Mouse (Mus musculus) retina, postnatal 7 days (tissue): ENCODE results near the gene Bmpr2.

Experiments
- DNase-seq: peaks from one replicate; pipeline ENCODE4 v3.0.0-alpha.2; 2012; ENCODE audit warnings: low read depth, low spot score

The Bmpr2 gene

GRCm38 (mm10) chr1:59897147-59897798, 134.1 kb downstream of the Bmpr2 start:
- DNase-seq, result no peak

- DNase-seq, result no peak
Measured at GRCm38 (mm10) chr1:59899679-59900078, 136.5 kb downstream of the Bmpr2 start.

DNA sequence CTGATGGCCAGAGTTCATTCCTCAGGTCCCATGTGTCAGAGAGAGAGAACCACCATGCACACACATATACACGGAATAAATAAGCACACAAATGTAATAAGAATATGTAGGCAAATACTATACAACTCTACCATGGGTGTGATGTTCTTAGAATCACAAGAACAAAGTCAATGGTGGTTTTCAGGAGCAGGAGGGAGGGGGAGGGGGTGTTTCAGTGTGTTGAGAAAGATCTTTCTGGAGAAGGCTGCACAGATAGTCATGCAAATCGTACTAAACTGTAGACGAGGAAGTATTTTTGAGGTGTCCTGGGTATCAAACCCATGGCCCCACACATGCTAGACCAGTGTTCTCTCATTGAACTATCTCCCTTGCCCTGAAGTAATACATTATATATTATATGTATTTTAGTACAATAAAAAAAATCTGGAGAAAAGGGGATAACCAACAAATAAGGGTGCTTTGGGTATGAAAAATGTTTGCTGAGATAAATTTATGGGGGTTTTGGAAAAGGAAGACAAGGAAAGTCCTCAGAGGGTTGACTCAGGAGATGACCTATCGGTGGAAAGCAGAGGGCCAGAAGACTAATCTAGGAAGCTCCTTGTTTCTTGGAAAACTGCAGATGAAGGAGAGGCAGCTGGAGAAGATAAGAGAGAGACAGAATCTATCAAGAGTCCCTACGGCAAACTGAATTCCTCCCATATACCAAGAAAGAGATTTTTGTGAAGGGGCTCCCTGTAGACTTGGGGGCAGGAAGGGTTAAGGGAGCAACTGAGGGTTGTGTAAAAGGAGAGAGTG, 138.1 kb downstream of the Bmpr2 start:
- no peak for DNase-seq

GRCm38 (mm10) chr1:59902634-59903033, 139.4 kb downstream of the Bmpr2 start:
- no peak for DNase-seq

GRCm38 (mm10) chr1:59904630-59905295, 141.6 kb downstream of the Bmpr2 start:
- DNase-seq, result no peak

GRCm38 (mm10) chr1:59905916-59906315, 142.7 kb downstream of the Bmpr2 start:
- DNase-seq, result no peak

GRCm38 (mm10) chr1:59906819-59907521, 143.8 kb downstream of the Bmpr2 start:
- no peak for DNase-seq

DNA sequence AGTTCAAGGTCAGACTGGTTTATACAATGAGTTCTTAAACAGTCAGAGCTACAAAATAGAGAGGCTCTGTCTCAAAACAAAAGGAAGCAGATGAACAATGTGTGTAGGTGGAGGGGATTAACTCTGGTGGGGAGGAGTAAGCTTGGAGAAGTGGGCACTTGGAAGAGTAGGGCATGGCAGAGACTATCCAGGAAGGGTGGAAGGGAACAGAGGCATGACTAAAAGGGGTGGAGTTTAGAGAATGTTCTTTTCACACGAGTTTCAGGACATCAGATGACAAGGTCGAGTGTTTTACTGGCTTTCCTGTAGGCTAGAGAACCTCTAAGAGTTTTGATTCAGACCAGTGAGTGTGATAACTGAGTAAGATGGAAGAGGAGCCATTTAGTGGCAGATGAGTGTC, 144.5 kb downstream of the Bmpr2 start:
- DNase-seq, result no peak

DNA sequence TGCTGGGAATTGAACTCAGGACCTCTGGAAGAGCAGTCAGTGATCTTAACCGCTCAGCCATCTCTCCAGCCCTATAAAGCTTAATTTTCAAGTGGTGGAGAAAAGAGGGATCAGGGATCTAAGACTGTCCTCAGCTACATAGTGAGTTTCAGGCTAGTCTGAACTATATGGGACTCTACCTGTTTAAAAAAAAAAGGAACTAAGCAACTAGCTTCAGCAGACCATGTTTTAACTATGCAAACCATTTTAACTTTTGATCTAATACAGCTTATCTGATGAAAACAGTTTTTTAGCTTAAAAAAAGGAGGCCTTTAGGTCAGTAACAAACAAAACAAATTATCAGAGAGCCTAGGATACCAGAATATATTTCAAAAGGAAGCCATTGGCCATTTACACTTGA, 147.7 kb downstream of the Bmpr2 start:
- no peak for DNase-seq

GRCm38 (mm10) chr1:59912413-59913157, 149.4 kb downstream of the Bmpr2 start, which contains the start of gene Fam117b:
Fam117b (plus strand) TSS chr1:59913006.
- DNase-seq, result peak; percentile 96

GRCm38 (mm10) chr1:59913195-59913868, 150.1 kb downstream of the Bmpr2 start:
- peak; percentile 35 for DNase-seq

GRCm38 (mm10) chr1:59913869-59914225, 150.6 kb downstream of the Bmpr2 start:
- DNase-seq, result peak; percentile 6

DNA sequence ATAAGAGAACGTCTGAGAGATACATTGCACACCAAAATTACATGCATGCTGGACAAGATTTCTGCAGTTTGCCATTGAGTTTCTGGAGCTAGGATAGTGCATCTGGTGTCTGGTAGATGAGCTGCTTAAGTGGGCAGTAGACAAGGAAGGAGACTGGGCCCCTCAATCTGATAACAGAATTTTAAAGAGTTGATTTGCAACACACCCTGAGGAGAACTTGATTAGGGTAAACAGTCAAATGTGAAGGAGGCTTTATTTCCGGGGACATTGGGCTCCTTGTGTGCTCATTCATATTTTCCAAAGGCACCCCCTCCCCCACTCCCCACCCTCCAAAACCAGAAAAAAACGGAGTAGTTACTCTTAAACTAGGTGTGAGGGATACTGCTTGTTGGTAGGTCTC, 151.6 kb downstream of the Bmpr2 start:
- DNase-seq, result no peak

- DNase-seq, result no peak
Measured at GRCm38 (mm10) chr1:59915843-59916610, 152.8 kb downstream of the Bmpr2 start.

- DNase-seq, result no peak
Measured at GRCm38 (mm10) chr1:59917401-59917800, 154.2 kb downstream of the Bmpr2 start.

DNA sequence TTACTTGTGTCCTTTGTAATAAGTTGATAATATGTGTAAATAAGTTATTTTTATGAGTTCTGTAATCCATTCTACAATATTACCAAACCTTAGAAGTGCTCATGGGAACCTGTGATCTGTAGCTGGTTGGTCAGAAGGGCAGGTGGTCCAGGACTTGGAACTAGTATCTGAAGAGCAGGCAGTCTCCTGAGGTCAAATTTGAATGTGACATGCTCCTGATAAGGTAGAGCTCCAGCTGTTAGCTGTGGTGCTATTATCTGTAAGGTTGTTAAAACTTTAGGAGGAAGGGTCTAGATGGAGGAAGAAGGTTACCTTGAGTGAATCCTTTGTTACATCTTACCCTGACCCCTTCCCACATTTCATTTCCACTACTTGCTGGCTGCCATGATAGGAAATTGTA, 154.9 kb downstream of the Bmpr2 start:
- no peak for DNase-seq

DNA sequence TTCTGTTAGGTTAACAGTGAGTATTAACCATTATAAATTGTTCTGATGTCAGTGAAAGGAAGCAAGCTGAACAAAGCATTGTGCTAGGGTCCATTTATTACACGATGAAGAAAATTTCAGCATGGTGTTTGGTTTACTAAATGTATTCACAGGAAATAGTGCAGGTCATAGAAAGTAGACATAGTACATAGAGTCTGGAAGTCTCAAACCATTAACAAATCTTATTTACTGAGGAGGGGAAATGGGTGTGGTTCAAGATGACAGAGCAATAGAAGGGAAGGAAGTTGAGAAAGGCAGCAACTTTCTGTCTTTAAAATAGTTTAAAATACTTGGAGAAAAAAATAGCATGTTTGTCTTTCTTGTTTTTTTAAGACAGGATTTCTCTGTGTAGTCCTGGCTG, 160.0 kb downstream of the Bmpr2 start:
- no peak for DNase-seq

- no peak for DNase-seq
Measured at GRCm38 (mm10) chr1:59923673-59924072, 160.5 kb downstream of the Bmpr2 start.

GRCm38 (mm10) chr1:59924411-59924810, 161.2 kb downstream of the Bmpr2 start:
- no peak for DNase-seq
